Mouse (Mus musculus): ENCODE measurements around the gene Yars. TPM values are rescaled to one million over a fixed set of nuclear protein-coding genes. Genes with fewer than 3 reads are reported as not detected.

The Yars gene
- total and polyA plus RNA-seq, 2 experiments from 2014 or later: 97.7 to 120 TPM

GRCm38 (mm10) chr4:129188803-129189541 is 588 bp upstream of the Yars start:
- Histone ChIP-seq H3K27ac (ENCODE audit: low read depth, low read length) (peak overlapping the region; percentile 86), H3K4me2 (ENCODE audit: low read depth) (peak overlapping the region; percentile 72), H3K4me1 (ENCODE audit: insufficient read depth) (peaks cover 15% of the 10 kb centered on the region), H3K9me3 (ENCODE audit: low read length) (no peaks in the 10 kb centered on the region), H3K4me3 (ENCODE audit: low read depth, low read length) (peak overlapping the region; percentile 91), H3K27me3 (ENCODE audit: insufficient read depth, low read length) (no peaks in the 10 kb centered on the region), H3K9ac (peak overlapping the region; percentile 81), H3K36me3 (ENCODE audit: insufficient read depth) (peaks cover 7% of the 10 kb centered on the region; the same call in 1 of the 2 replicates)
- TF ChIP-seq CTCF (IDR thresholded peaks at IDR 0.05; ENCODE audit: low read depth): no peak; the same call in 1 of the 2 replicates
- peak; percentile 68 for ATAC-seq
- peak; percentile 70 for DNase-seq
- under 1% methylated on average over 55 of the region's 74 CpGs for WGBS

GRCm38 (mm10) chr4:129190538-129190937 is 978 bp downstream of the Yars start:
- no peak for DNase-seq
- Histone ChIP-seq H3K27ac (ENCODE audit: low read depth, low read length) (peak overlapping the region; percentile 86), H3K4me1 (ENCODE audit: insufficient read depth) (peaks cover 15% of the 10 kb centered on the region), H3K4me2 (ENCODE audit: low read depth) (peak overlapping the region; percentile 76), H3K9me3 (ENCODE audit: low read length) (no peaks in the 10 kb centered on the region), H3K4me3 (ENCODE audit: low read depth, low read length) (peak overlapping the region; percentile 91), H3K36me3 (ENCODE audit: insufficient read depth) (peaks cover 15% of the 10 kb centered on the region), H3K27me3 (ENCODE audit: insufficient read depth, low read length) (no peaks in the 10 kb centered on the region), H3K9ac (peak overlapping the region; percentile 81)
- no peak for TF ChIP-seq CTCF (IDR thresholded peaks at IDR 0.05; ENCODE audit: low read depth)
- WGBS: 5% methylated on average over 12 of the region's 12 CpGs
- no peak for ATAC-seq

- Histone ChIP-seq H3K4me1 (ENCODE audit: insufficient read depth) (peaks cover 15% of the 10 kb centered on the region), H3K27ac (ENCODE audit: low read depth, low read length) (no peak overlapping the region), H3K9ac (no peak overlapping the region), H3K27me3 (ENCODE audit: insufficient read depth, low read length) (no peaks in the 10 kb centered on the region), H3K36me3 (ENCODE audit: insufficient read depth) (peaks cover 26% of the 10 kb centered on the region), H3K4me2 (ENCODE audit: low read depth) (no peak overlapping the region), H3K9me3 (ENCODE audit: low read length) (no peaks in the 10 kb centered on the region), H3K4me3 (ENCODE audit: low read depth, low read length) (no peak overlapping the region)
- TF ChIP-seq CTCF (IDR thresholded peaks at IDR 0.05; ENCODE audit: low read depth): no peak
- WGBS: 82% methylated on average over 5 of the region's 5 CpGs
- no peak for DNase-seq
- ATAC-seq: no peak
These were observed 2.1 kb downstream of the Yars start for GRCm38 (mm10) chr4:129191691-129192090.

GRCm38 (mm10) chr4:129194280-129194679 is 4.7 kb downstream of the Yars start:
- WGBS: 85% methylated on average over 1 of the region's 1 CpGs
- DNase-seq: no peak
- Histone ChIP-seq H3K4me3 (ENCODE audit: low read depth, low read length) (no peak overlapping the region), H3K9me3 (ENCODE audit: low read length) (no peaks in the 10 kb centered on the region), H3K9ac (no peak overlapping the region), H3K36me3 (ENCODE audit: insufficient read depth) (peaks cover 45% of the 10 kb centered on the region), H3K4me2 (ENCODE audit: low read depth) (no peak overlapping the region), H3K27ac (ENCODE audit: low read depth, low read length) (no peak overlapping the region), H3K4me1 (ENCODE audit: insufficient read depth) (peaks cover 8% of the 10 kb centered on the region), H3K27me3 (ENCODE audit: insufficient read depth, low read length) (no peaks in the 10 kb centered on the region)
- no peak for ATAC-seq
- TF ChIP-seq CTCF (IDR thresholded peaks at IDR 0.05; ENCODE audit: low read depth): no peak

GRCm38 (mm10) chr4:129197514-129197913 is 8.0 kb downstream of the Yars start:
- ATAC-seq: no peak
- no peaks in the 10 kb centered on the region for H3K9me3 ChIP-seq (ENCODE audit: low read length)
- H3K9ac ChIP-seq: no peak overlapping the region
- DNase-seq: no peak
- no peak overlapping the region for H3K4me2 ChIP-seq (ENCODE audit: low read depth)
- no peaks in the 10 kb centered on the region for H3K4me1 ChIP-seq (ENCODE audit: insufficient read depth)
- TF ChIP-seq CTCF (IDR thresholded peaks at IDR 0.05; ENCODE audit: low read depth): no peak
- WGBS: 98% methylated on average over 6 of the region's 6 CpGs
- H3K4me3 ChIP-seq (ENCODE audit: low read depth, low read length): no peak overlapping the region
- H3K27ac ChIP-seq (ENCODE audit: low read depth, low read length): no peak overlapping the region
- H3K36me3 ChIP-seq (ENCODE audit: insufficient read depth): peaks cover 62% of the 10 kb centered on the region
- no peaks in the 10 kb centered on the region for H3K27me3 ChIP-seq (ENCODE audit: insufficient read depth, low read length)

GRCm38 (mm10) chr4:129204655-129205054 is 15.1 kb downstream of the Yars start:
- Histone ChIP-seq H3K9ac (no peak overlapping the region), H3K36me3 (ENCODE audit: insufficient read depth) (peaks cover 76% of the 10 kb centered on the region), H3K4me2 (ENCODE audit: low read depth) (no peak overlapping the region), H3K27me3 (ENCODE audit: insufficient read depth, low read length) (no peaks in the 10 kb centered on the region), H3K9me3 (ENCODE audit: low read length) (no peaks in the 10 kb centered on the region), H3K27ac (ENCODE audit: low read depth, low read length) (no peak overlapping the region), H3K4me3 (ENCODE audit: low read depth, low read length) (no peak overlapping the region), H3K4me1 (ENCODE audit: insufficient read depth) (no peaks in the 10 kb centered on the region)
- 84% methylated on average over 10 of the region's 10 CpGs for WGBS
- TF ChIP-seq CTCF (IDR thresholded peaks at IDR 0.05; ENCODE audit: low read depth): no peak
- ATAC-seq (no peak), DNase-seq (no peak)

DNA sequence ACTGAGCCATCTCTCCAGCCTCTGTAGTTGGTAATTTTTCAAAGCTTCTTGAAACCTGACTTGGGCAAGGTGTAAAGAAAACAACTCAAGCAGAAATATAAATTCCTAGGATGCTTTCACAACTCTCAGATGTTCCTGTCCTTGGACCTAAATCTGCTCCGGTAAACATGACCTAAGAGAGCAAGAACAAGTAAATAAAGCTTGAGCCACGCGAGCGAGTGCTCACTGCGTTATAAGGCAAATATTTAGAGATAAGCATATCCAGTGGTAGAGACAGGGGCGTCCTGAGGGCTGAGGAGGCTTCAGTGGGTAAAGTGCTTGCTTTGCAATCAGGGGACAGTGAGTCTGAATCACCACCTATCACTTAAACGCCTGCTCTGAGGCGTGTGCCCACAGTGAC is 17.2 kb downstream of the Yars start:
- DNase-seq (no peak), ATAC-seq (no peak)
- no peaks in the 10 kb centered on the region for H3K27me3 ChIP-seq (ENCODE audit: insufficient read depth, low read length)
- H3K4me3 ChIP-seq (ENCODE audit: low read depth, low read length): no peak overlapping the region
- no peak overlapping the region for H3K9ac ChIP-seq
- peaks cover 79% of the 10 kb centered on the region for H3K36me3 ChIP-seq (ENCODE audit: insufficient read depth)
- H3K4me1 ChIP-seq (ENCODE audit: insufficient read depth): no peaks in the 10 kb centered on the region
- 92% methylated on average over 8 of the region's 8 CpGs for WGBS
- no peaks in the 10 kb centered on the region for H3K9me3 ChIP-seq (ENCODE audit: low read length)
- no peak overlapping the region for H3K4me2 ChIP-seq (ENCODE audit: low read depth)
- no peak for TF ChIP-seq CTCF (IDR thresholded peaks at IDR 0.05; ENCODE audit: low read depth)
- H3K27ac ChIP-seq (ENCODE audit: low read depth, low read length): no peak overlapping the region

All from forebrain, postnatal 0 days (tissue).